Mouse (Mus musculus) thymus, postnatal 4 days (tissue): Measurements from ENCODE around the gene Gpc3.
"Not testable (repeated sequence)": the region's sequence is repeated elsewhere in the genome, so short reads cannot be mapped to it uniquely, and the experiment has no call there.

Experiments
- DNase-seq: peaks from one replicate; pipeline ENCODE4 v3.0.0; 2021

The Gpc3 gene

GRCm38 (mm10) chrX:52277599-52277998 lies 336.2 kb downstream of the Gpc3 start:
- DNase-seq = no peak

- no peak for DNase-seq
Observed at GRCm38 (mm10) chrX:52273016-52273415, 340.7 kb downstream of the Gpc3 start.

GRCm38 (mm10) chrX:52261991-52262390 lies 351.8 kb downstream of the Gpc3 start:
- no peak for DNase-seq

- DNase-seq = no peak
Observed at GRCm38 (mm10) chrX:52261546-52261945, 352.2 kb downstream of the Gpc3 start.

DNA sequence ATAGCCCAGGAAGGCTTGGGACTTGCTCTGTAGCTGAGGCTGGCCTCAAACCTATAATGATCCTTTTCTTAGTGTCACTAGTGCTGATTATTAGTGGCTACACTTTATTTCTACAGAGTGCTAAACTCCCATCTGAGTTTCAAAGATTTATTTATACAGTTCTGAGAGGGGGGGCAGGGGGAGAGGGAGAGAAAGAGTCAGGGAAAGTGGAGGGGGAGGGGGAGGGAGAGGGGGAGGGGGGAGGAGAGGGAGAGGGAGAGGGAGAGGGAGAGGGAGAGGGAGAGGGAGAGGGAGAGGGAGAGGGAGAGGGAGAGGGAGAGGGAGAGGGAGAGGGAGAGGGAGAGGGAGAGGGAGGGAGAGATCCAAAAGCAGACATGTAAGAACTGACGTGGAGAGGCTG lies 354.0 kb downstream of the Gpc3 start:
- not testable (repeated sequence) for DNase-seq

- DNase-seq = no peak
Observed at GRCm38 (mm10) chrX:52254526-52254925, 359.2 kb downstream of the Gpc3 start.

GRCm38 (mm10) chrX:52245694-52246297 lies 368.0 kb downstream of the Gpc3 start:
- no peak for DNase-seq

DNA sequence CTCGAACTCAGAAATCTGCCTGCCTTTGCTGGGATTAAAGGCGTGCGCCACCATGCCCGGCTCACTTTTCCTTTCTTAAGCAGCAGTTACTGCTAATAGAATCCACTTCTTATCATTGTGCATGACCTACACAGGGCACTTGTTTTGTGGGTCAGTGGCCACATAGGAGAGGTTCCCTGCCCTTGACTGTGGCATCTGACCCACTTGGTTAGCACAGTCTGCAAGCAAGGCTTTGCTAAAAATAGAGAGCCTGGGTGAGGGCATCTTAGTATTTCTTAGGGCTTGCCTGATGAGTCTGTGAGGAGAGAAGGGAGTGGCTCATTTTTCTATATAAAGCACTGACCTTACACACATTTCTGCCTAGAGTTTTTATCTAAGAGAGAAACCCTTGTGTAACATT lies 376.3 kb downstream of the Gpc3 start:
- DNase-seq = no peak

DNA sequence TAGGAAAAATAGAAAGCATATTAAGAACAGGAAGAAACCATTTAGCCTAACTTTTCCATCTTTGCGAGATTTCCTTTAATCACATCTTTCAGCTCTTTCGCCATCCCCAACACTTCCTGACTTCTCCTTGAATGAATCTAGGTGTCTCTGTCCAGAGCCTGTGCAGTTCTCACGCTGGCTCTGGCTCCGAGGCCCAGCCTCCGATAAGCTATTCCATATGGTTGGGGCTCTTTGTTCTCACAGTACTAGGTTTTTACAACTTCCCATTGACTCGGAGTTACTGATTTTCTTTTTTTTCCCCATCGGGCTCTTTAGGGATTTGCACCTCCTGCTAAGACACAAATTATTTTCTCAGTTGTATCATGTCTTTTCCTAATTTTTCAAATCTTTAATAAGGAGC lies 381.8 kb downstream of the Gpc3 start:
- no peak for DNase-seq

DNA sequence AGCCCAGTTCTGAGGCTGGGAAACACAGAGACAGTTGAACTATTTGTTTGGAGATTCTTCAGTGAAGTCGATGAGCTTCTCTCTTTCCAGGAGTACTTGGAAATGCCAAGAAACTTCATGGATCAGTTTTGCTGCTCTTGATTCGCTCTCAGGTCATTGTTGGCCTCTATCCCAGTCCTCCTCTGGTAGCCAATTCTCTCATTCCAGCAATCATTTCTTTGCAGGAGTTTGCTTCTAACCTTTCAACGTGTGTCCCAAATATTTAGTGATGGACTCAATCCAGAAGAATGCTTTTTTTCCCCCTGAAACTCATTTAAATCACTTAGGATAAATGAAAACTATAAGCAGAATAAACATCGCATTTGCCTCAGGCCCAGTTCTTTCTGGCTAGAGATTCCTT lies 383.0 kb downstream of the Gpc3 start:
- no peak for DNase-seq
